Mouse (Mus musculus) CH12F3 (cell line): ENCODE measurements around the gene Prn.

Experiments used
- in situ Hi-C: fragments of 300-500 bp; cut with MboI; formaldehyde crosslinking; loops from 2 replicates; pipeline ENCODE4 v1.14.3; 2020; ENCODE audit warnings: low sequenced_read_pairs

Prn gene

DNA sequence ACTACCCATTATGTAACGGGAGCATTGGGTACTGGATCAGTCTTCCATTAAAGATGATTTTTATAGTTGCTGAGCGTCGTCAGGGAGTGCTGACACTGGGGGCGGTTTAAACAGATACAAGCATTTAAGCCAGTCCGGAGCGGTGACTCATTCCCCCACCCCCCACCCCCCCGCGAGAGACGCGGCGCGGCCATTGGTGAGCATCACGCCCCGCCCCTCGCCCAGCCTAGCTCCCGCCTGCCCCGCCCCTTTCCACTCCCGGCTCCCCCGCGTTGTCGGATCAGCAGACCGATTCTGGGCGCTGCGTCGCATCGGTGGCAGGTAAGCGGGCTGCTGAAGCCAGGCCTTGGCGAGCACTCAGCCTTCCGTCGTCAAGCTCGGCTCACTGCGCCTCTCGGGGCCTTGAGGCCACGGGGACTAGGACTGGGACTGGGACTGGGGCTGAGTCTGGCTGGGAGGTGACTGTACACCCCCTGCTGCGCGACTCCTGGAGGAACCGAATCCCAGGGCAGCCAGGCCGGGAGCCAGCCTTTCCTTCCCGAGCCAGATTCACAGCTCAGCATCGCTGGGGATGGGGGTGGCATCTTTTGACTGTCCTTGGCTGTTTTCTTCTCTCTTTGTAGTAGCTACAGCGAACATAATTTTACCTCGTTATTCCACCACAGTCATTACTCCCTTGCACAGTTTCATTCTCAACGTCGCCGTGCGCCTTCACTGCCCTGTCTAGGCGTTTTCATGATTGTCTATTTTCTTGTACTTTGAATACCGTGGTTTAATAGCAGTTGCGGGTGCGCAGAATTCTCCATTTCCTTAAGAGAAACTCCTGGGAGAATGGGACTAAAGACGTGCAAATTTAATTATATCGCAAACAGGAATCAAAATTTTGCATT is at the start of gene Prn, which contains the start of gene Prnp:
TSS of gene Prn (plus strand) at position 275 of the 890 bp plus-strand sequence.
TSS of gene Prnp (plus strand) at position 246 of the 890 bp plus-strand sequence.
- in situ Hi-C loops: no loop called here

DNA sequence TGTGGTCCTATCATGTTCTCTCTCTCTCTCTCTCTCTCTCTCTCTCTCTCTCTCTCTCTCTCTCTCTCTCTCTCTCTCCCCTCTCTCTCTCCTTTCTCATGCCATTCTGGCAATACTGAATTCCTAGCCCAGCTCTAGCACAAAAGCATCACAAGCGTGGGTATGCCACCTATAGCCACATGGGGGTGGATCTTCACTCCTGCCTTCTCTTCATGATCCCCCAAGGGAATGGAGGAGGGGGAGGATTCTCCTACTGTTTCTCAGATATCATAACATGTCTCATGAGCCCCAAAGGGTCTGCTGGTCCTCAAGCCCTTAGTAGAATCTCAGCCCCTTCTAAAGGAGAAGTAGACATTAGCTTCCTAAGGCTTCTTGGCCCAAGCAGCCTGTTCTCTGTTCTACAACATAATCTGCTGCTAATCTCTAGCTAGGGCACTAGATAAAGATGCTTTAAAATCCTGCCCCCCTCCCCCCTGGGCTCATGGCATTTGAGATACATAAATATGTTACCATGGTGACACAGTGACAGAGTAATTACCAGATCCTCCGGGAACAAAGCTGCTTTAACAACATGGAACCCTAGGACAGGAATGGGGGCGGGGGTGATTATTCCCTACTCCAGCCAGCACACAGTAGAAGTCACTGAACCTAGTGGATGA is 47.0 kb upstream of the Prn start:
- in situ Hi-C loops: no loop called here

DNA sequence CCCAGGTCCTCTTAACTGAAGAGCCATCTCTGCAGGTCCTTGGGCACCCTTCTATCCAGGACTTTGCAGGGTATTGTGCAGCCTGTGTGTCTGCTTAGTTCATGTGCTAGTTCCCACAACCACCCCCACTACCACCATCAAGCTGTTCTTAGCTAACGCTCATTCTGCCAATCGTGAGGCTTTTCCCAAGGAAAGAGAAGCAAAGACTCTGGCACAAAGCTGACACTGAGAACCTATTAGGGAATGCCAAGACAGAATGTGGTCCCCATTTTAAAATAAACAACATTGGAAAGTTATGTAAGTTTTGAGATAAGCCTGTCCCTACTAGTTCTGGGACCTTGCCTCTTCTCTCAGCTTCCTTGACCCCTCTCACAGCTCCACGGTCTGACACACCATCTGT is 46.3 kb upstream of the Prn start:
- in situ Hi-C loops: no loop called here

DNA sequence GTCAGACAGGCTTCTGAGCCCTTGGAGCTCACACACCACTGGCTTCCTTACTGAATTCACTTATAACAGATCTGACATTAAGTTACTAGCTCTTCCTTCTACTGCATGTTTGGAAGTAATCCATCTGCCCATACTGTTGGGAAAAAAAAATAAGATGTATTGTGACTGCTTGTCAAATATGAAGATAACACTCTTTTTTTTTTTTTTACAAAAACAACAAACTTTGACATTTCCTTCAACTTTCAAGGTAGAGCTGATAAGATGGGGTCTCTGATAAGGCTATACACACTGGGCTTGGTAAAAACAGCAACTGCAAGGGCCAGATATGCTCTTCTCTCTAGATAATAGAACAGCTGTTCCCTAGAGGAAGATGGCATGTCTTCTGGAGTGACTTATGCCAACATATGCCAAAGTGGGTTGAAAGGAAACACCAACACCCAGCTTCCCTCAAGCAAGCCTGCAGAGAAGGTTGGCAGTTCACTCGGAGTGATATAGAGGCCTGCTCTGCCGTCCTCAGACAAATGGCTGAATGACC is 45.4 kb upstream of the Prn start:
- in situ Hi-C loops: no loop called here

DNA sequence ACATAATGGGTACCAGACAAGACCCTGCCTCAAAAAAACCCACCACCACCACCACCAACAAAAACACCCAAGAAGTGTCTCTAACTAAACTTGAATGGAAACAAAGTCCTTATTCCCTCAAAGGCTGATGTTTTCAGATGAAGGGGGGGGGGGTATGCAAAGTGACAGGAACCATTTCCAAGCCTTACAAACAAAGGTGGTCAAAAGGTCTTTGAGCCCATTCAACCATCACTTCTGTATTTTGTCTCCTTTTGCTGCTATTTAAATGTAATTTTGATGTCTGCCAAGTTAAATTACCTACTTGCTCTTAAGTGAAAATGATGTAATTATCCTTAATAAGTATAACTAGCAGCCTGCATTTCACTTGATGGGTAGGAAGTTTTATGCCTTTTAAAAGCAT is 43.1 kb upstream of the Prn start:
- in situ Hi-C loops: no loop called here

DNA sequence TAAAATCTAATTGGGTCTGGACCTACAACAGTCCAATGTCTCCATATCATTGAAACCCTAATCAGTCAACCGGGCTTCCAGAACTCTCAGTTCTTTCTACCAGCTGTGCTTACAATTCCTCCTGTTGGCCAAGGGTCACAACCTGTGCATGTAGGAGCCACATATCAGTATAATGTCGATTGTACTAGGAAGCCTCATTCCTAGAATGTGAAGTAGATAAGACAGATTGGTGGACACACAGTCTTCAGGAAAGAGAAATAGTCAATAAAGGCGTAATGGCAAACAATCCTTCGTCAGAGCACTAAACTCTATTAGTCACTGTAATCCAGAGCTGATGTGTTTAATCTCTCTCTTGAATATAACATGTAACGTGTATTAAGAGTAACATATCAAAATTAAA is 40.8 kb upstream of the Prn start:
- in situ Hi-C loops: no loop called here

DNA sequence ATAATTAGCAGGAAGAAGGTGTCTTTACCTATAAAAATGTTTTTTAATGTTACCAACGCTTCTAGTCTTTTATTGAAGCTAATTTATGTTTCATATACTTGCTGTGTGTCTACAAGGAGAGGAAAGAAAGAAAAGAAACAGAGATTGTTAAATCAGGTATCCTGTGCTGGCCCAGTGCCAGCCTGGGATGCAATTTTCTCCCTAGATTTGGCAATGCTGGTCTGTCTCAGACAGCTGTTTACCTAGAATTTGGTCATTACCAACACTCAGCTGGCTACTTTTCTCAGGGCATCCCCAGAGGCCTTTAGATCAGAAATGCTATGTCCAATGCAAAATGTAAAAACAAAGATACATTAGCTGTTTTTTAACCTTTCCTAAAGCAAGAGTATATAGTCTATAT is 36.4 kb upstream of the Prn start:
- in situ Hi-C loops: no loop called here

DNA sequence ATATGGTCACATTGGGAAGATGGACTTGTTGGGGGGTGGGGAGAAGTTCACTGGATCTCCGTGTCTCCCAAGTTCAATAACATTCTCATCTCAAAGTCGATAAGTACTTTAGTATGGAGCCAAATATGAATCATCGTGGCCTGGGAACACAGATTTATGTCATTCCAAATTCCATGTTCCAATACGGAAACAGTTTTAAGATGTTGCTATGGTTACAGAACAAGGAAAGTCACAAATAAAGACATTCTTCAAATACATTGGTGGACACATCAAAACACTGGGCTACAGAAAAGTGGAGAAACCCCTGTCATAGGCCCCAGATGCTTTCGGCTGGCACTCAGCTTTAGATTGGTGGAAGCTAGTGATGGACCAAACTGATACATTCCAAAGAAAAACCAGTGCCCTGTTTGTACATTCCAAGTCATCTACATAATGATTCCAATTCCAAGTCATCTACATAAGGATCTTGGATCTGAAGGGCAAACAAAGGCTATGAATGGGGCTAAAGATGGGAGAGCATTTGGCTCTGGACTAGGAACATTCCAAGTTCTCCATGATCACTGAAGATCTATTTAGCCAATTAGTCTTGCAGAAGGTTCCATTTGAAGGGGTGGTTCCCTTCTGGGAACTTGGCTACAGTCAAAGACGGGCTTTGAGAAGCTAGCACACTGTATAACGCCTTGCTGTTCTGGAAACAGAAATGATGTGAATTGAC is 33.0 kb upstream of the Prn start:
- in situ Hi-C loops: no loop called here

DNA sequence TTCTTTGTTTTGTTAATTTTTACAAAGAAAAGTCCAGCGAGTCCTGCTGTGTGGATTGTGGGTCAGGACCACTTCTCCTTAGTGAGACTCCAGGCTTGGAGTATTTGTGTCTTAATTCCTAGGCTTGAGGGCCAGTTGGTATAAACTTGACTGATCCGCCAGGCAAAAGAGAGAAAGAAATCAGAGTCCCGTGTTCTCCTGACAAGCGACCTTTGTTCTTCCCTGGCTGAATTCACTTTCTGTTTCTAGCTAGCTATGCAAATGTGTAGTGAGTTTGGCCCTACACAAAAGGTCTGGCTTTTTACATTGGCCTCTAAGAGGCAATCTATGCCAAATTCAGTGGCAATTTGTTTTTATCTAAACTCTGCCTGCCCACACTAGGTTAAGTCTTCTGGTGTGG is 28.0 kb upstream of the Prn start:
- in situ Hi-C loops: no loop called here

DNA sequence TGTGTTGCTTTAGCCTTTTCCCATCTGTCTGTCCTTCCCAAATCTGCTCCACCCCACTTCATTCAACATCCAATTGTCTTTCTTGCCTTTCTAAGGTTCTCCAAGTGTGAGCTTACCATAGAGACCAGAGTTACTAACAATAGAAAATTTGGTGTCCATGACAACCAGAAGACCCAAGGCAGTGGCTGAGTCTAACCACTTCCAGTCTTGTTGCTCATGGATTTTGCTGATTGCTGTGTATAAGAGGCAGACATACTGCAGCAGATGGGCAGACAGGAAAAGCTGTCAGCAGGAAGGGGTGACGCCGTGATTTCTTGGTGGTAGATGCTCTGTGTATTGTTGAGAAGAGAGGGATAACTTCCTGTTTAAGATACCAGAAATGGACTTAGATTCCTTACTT is 26.6 kb upstream of the Prn start:
- in situ Hi-C loops: no loop called here

DNA sequence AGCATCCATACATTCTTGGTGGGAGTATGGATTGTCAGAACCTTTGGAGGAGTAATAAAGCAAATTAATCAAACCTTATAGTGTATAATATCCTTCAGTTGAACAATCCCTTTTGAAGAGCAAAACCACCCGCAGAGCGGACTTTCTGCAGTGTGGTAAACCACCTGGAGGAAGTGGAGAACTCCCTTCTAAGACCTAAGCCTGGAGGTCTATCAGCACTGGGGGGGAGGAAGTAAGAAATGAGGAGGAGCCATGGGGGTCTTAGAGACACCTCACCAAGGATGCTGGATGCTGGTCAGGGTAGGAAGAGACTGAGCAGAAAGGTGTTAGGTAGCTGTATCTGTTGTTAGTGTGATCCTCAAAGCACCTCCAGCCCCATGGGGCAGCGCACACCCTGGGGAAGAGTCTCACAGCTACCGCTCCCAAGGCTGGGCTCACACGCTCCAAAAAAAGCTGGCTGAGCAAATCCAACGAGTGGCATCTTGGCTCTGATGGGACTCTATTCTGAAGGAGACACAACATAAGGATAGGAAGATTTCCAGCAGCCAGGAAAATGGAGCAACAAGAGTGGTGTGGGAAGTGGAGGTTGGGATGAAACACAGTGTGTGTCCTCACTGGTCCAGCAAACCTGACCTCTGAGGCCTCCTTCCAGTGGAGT is 23.1 kb upstream of the Prn start:
- in situ Hi-C loops: no loop called here

DNA sequence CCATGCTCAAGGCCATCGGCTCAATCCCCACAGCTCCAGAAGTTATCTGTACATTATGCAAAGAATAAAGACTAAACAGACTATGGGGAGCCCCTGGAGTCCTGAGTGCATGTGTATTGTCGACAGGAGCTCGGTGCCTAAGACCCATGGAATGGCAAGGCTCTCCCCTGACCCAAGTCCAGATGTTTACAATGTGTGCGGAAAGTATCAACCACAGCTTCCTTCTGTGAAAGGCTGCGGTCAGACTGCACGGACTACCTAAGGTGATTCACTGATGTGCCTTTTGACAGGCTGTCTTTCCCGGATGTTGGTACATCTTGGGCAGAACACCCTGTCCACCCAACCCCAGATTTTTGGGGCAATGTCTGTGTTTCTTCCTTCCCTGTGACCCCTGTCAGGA is 21.5 kb upstream of the Prn start:
- in situ Hi-C loops: no loop called here

DNA sequence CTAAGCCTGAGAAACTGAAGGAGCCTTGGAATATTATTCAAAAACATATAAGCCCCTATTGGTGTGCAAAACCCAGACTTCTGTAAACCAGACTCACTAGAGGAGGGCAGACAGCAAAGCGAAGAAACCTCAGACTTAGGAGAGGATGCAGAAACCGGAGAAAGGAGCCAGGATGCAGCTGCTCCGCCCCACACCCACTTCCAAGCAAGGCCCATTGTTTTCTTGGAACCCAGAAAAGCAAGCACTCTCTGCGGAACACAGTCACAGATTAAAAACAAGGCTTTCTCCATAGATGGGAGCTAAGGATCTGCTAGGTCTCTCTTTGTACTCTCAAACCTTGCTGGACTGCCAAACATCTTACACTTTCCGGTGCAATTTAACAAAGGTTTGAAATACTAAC is 17.2 kb upstream of the Prn start:
- in situ Hi-C loops: no loop called here

DNA sequence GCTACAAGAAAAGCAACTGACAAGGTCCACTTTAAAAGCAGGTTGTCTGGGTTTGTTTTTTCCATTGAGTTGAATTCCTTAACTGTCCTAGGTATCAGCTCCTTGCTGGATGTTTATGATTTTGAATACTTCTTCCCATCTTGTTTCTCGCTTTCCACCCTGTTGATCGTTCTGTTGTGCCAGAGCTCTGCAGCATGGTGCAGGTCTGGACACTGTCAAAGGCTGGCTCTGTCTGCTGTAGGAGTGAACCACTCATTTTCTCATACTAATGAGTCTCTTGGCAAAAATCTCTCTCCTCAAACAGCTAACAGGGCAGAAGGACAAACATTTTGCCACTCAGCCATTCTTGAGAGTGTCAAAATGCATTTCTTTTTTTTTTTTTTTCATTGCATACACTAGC is 14.7 kb upstream of the Prn start:
- in situ Hi-C loops: no loop called here

DNA sequence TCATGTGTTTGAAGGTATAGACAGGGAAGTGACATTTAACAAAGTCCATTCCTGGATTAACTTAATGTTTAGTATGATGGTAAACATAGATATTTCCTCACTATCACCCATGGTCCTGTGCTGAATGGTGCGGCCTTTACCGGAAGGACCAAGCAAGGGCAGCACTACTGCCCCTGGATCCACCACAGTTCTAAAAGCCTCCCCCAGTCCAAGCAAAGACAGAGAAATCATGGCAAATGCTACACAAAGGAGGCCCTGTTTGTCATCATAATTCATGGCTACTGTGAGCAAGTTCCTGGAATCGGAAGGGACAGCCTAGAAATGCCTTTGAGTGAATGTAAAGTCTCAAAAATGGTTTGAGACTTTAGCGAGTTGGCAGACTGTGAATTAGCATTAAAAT is 13.7 kb upstream of the Prn start:
- in situ Hi-C loops: no loop called here

DNA sequence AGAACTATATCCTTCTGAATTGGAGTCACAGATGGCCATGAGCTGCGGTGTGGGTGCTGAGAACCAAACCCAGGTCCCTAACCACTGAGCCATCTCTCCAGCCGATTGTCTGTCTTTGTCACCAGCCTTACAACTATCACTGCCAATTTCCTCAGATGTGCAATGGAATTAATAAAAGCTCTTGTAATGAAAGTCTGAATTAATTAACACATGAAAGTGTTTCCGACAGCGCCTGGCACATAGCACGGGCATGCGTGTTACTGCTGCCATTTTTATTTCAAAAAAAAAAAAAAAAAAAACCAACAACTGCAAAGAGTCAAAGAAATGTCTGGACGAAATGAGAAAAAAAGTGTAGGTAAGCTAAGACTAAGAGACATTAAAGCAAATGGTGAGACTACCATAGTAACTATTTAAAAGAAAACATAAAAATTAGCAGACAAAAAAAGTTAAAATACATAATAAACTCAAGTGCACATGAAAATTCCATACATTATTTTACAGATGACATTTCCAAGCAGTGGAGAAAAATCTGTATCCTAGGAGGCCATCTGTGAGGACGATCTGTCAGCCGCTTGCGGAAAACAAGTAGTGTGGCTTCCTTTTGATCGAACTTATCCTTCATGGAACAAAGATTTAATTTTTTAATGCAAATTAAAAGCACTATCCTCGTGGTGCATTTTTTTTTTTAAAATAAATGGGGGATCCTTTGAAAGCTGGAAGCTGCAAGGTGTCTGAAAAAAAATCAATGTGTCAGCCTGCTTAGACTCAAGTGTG is 12.2 kb upstream of the Prn start:
- in situ Hi-C loops: no loop called here

DNA sequence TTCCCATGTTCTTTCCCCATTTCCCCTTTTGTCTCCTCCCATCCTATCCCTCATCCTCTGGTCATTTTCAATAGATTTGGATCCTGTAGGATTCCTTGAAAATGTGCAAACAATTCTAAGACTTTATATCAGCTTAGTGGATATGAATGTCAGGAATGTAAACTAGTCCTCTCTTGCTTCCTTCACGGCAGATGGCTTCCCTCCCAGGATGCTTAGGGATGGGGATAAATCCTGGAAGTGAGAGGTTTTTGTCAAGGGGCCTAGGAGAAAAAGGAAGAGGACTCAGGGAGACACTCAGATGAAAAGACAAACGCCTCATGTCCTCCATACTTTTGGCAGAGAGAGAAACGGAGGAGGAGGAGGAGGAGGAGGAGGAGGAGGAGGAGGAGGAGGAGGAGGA is 7.3 kb upstream of the Prn start:
- in situ Hi-C loops: no loop called here

DNA sequence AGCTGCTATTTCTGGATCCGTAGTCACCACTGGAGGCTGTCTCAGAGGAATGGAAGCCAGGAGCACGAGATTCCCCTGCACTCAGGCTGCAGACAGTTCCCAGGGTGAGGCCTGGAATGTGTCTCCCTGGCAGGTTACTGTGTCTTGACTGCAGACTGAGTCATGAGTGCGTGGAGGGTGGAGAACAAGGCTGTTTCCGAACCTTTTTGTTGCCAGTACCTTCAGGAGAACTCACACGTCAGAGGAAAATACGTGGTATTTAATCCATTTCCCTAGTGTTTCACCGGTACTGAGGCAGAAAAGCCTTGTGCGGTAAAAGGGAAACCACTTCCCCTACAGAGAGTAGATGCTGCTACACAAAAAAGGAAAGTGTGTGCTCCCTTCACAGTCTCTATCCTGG is 6.9 kb upstream of the Prn start:
- in situ Hi-C loops: no loop called here

DNA sequence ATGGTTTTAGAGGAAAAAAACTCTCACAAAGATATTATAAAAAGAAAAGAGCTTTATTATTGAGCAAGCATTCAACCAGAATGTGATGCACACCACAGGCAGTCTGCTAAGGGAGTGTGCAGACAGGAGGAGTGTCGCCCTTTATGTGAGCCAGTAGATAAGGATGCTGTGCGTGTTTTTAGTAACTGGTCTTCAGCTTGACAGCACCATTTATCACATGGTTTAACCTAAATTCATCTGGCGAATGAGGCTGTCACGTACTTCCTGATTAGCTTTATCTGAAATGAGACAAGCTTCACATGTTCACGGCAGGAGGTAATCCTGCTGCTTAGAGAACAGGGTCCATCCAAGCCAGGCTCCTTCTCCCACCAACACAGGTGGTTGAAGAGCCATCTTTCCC is 4.7 kb upstream of the Prn start:
- in situ Hi-C loops: no loop called here

DNA sequence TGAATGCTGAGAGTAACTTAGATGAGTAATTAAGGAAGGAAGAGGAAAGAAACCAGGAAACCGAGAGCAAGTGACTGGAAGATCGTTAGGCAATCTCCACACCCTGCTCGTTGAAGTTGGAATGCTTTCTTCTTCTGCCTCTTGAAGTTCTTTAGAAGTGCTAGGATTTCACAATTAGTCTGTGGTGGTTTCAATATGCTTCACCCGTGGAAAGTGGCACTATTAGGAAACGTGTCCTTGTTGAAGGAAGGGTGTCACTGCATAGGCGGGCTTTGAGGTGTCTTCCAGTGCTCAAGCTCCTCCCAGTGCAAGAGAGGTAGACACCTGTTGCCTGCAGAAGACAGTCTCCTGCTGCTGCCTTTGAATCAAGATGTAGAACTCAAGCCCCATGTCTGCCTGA is 4.0 kb upstream of the Prn start:
- in situ Hi-C loops: no loop called here
